Mouse (Mus musculus): Measurements from ENCODE around the gene Pde10a. TPM values are rescaled to one million over a fixed set of nuclear protein-coding genes. Genes with fewer than 3 reads are reported as not detected.

Gene Pde10a
- total and polyA plus RNA-seq, 2 experiments = 0.28 to 0.56 TPM

DNA sequence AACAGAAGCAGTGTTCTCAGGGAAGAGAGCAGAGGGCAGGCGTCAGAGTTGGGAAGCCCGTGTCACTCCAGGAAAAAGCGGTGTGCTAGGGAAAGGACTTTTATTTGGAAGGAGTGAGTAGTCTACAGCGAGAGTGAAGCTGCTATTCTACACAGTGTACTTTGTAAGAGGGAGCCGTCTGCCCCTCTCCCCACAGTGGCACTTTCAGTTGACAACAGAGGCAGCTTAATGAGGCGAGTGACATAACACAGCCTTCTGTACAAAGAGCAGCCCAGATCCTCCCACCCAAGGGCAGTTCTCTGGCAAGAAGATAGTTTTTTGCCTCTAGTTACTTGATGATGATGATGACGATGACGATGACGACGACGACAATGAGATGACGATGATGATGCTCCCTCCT, 410.4 kb downstream of the Pde10a start:
- Histone ChIP-seq H3K4me3 (ENCODE audit: insufficient read depth, low read depth, low read length) (no peak overlapping the region), H3K27ac (replicated peaks; ENCODE audit: insufficient read depth, low read depth, low read length) (no peak overlapping the region), H3K4me1 (ENCODE audit: control insufficient read depth, insufficient read depth, low read length) (no peaks in the 10 kb centered on the region), H3K79me2 (ENCODE audit: control insufficient read depth, insufficient read depth, low read length) (no peaks in the 10 kb centered on the region), H3K9ac (ENCODE audit: low read depth, low read length) (no peak overlapping the region), H3K36me3 (ENCODE audit: control insufficient read depth, insufficient read depth, low read length) (no peaks in the 10 kb centered on the region), H3K27me3 (ENCODE audit: control insufficient read depth, insufficient read depth, low read length) (no peaks in the 10 kb centered on the region)
- TF ChIP-seq POLR2A (IDR thresholded peaks at IDR 0.05; ENCODE audit: extremely low read depth, insufficient read depth, low read length) = no peak
- TF ChIP-seq CTCF (IDR thresholded peaks at IDR 0.05; ENCODE audit: low read depth, low read length) = no peak
- WGBS = 57% methylated on average over 12 of the region's 12 CpGs
- DNase-seq (ENCODE audit: extremely low read depth, low read depth, low spot score) = no peak

DNA sequence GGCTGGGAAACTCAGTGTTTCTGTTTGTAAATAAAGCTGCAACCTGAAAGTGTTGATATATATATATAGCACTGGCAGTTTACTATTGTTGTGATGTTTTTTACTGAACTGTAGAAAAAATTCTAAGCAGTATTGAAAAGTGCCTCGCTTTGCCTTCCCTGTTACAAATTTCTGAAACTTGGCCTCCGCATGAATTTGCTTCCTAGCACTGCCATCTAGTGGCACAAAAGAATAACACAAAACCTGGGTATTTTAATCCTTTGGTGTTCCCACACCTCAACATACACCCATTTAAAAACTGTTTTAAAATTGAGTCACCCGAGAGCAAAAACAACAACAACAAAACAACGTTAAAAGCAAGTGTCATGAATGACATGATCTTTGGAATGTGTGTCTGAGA, 411.4 kb downstream of the Pde10a start:
- TF ChIP-seq CTCF (IDR thresholded peaks at IDR 0.05; ENCODE audit: low read depth, low read length) = peak; percentile 15; the same call in 1 of the 2 replicates
- TF ChIP-seq POLR2A (IDR thresholded peaks at IDR 0.05; ENCODE audit: extremely low read depth, insufficient read depth, low read length) = no peak
- DNase-seq (ENCODE audit: extremely low read depth, low read depth, low spot score) = peak; percentile 20
- no peaks in the 10 kb centered on the region for H3K4me1 ChIP-seq (ENCODE audit: control insufficient read depth, insufficient read depth, low read length)
- H3K36me3 ChIP-seq (ENCODE audit: control insufficient read depth, insufficient read depth, low read length) = no peaks in the 10 kb centered on the region
- no peaks in the 10 kb centered on the region for H3K79me2 ChIP-seq (ENCODE audit: control insufficient read depth, insufficient read depth, low read length)
- 2% methylated on average over 4 of the region's 4 CpGs for WGBS
- no peak overlapping the region for H3K9ac ChIP-seq (ENCODE audit: low read depth, low read length)
- H3K4me3 ChIP-seq (ENCODE audit: insufficient read depth, low read depth, low read length) = no peak overlapping the region
- no peak overlapping the region for H3K27ac ChIP-seq (replicated peaks; ENCODE audit: insufficient read depth, low read depth, low read length)
- H3K27me3 ChIP-seq (ENCODE audit: control insufficient read depth, insufficient read depth, low read length) = no peaks in the 10 kb centered on the region

DNA sequence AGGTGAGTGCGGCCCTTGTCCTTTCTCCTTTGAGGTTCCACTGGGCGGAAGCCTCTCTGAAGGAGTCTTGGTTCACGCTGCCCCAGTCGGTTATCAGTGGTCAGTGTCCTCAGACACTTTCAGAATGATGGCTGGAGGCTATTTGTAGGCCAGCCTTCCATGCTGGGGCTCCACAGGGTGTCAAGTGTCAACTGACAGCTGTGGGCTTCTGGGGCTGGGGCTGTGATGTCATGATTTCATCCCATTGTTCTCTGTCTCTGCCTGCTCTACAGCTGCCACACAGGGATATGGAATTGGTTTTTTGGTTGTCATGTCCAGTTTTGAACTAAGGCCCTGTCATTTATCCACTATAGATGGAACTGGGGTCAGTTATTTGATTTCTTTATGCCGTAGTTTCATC, 426.4 kb downstream of the Pde10a start:
- Histone ChIP-seq H3K27me3 (ENCODE audit: control insufficient read depth, insufficient read depth, low read length) (no peaks in the 10 kb centered on the region), H3K4me3 (ENCODE audit: insufficient read depth, low read depth, low read length) (no peak overlapping the region), H3K4me1 (ENCODE audit: control insufficient read depth, insufficient read depth, low read length) (no peaks in the 10 kb centered on the region), H3K27ac (replicated peaks; ENCODE audit: insufficient read depth, low read depth, low read length) (no peak overlapping the region), H3K79me2 (ENCODE audit: control insufficient read depth, insufficient read depth, low read length) (no peaks in the 10 kb centered on the region), H3K36me3 (ENCODE audit: control insufficient read depth, insufficient read depth, low read length) (no peaks in the 10 kb centered on the region), H3K9ac (ENCODE audit: low read depth, low read length) (no peak overlapping the region)
- TF ChIP-seq CTCF (IDR thresholded peaks at IDR 0.05; ENCODE audit: low read depth, low read length) (no peak), POLR2A (IDR thresholded peaks at IDR 0.05; ENCODE audit: extremely low read depth, insufficient read depth, low read length) (no peak)
- 77% methylated on average over 5 of the region's 5 CpGs for WGBS
- no peak for DNase-seq (ENCODE audit: extremely low read depth, low read depth, low spot score)

DNA sequence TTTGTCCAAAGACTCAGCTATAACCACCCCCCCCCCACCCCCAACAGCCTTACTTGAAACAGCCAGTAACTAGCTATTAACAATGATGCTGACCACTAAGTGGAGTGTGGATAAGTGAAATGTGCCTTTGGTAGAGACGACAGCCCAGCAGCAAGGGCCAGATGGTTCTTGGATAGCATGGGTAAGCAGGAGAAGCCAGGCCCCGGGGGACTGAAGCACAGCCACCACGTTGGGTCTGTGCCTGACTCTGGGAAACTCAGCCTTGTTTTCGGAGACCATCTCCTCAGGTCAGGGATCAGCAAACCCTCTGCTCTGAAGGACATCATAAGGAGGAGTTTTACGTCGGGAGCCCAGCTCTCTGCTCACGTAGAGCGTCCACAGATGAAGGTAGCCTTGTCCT, 427.8 kb downstream of the Pde10a start:
- no peak for DNase-seq (ENCODE audit: extremely low read depth, low read depth, low spot score)
- Histone ChIP-seq H3K36me3 (ENCODE audit: control insufficient read depth, insufficient read depth, low read length) (no peaks in the 10 kb centered on the region), H3K4me1 (ENCODE audit: control insufficient read depth, insufficient read depth, low read length) (no peaks in the 10 kb centered on the region), H3K79me2 (ENCODE audit: control insufficient read depth, insufficient read depth, low read length) (no peaks in the 10 kb centered on the region), H3K9ac (ENCODE audit: low read depth, low read length) (no peak overlapping the region), H3K27ac (replicated peaks; ENCODE audit: insufficient read depth, low read depth, low read length) (no peak overlapping the region), H3K4me3 (ENCODE audit: insufficient read depth, low read depth, low read length) (no peak overlapping the region), H3K27me3 (ENCODE audit: control insufficient read depth, insufficient read depth, low read length) (no peaks in the 10 kb centered on the region)
- 91% methylated on average over 8 of the region's 8 CpGs for WGBS
- TF ChIP-seq CTCF (IDR thresholded peaks at IDR 0.05; ENCODE audit: low read depth, low read length) = no peak
- no peak for TF ChIP-seq POLR2A (IDR thresholded peaks at IDR 0.05; ENCODE audit: extremely low read depth, insufficient read depth, low read length)

DNA sequence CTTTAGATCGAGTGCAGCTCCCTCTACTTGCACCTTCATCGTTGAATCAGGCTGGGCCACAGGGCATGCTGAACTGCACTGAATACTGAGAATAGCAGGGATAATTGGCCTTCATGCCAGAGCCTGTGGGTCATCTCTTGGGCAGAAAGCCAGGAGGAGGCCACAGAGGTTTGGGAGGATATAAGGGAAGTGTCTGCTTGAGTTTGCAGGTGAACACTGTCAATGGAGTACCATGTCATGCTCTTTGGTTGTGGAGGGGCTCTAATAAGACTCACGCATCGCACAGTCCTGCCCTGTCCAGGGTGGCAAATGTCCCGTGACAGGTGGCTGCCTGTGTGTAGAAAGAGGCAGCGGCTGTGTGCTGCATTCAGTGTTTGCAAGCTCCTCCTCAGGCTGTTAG, 433.0 kb downstream of the Pde10a start:
- Histone ChIP-seq H3K9ac (ENCODE audit: low read depth, low read length) (no peak overlapping the region), H3K36me3 (ENCODE audit: control insufficient read depth, insufficient read depth, low read length) (no peaks in the 10 kb centered on the region), H3K4me1 (ENCODE audit: control insufficient read depth, insufficient read depth, low read length) (peaks cover 4% of the 10 kb centered on the region; the same call in 1 of the 2 replicates), H3K4me3 (ENCODE audit: insufficient read depth, low read depth, low read length) (no peak overlapping the region), H3K27ac (replicated peaks; ENCODE audit: insufficient read depth, low read depth, low read length) (no peak overlapping the region), H3K79me2 (ENCODE audit: control insufficient read depth, insufficient read depth, low read length) (no peaks in the 10 kb centered on the region), H3K27me3 (ENCODE audit: control insufficient read depth, insufficient read depth, low read length) (no peaks in the 10 kb centered on the region)
- no peak for DNase-seq (ENCODE audit: extremely low read depth, low read depth, low spot score)
- TF ChIP-seq CTCF (IDR thresholded peaks at IDR 0.05; ENCODE audit: low read depth, low read length) (no peak), POLR2A (IDR thresholded peaks at IDR 0.05; ENCODE audit: extremely low read depth, insufficient read depth, low read length) (no peak)
- 83% methylated on average over 6 of the region's 6 CpGs for WGBS

DNA sequence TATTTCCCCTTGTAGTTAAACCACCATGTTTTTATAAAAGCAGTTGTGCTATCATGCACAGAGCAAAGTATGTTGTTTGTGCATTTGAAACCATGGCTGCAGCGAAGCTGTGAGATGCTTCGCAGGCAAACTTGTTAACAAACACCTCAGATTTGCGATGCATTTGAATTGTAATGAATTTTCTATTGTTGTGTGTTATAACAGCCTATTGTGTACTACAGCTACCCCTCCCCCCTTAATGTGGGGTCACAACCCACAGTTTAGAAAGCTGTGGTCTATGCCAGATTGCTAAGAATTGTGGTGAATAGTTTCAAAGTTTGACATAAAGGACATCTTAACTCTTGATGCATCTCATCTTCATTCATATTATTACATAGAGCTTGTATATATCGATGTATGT, 435.2 kb downstream of the Pde10a start:
- no peak for TF ChIP-seq CTCF (IDR thresholded peaks at IDR 0.05; ENCODE audit: low read depth, low read length)
- TF ChIP-seq POLR2A (IDR thresholded peaks at IDR 0.05; ENCODE audit: extremely low read depth, insufficient read depth, low read length) = no peak
- 94% methylated on average over 4 of the region's 4 CpGs for WGBS

More for the DNA sequence above, 435.2 kb downstream of the Pde10a start:
- no peak overlapping the region for H3K27ac ChIP-seq (replicated peaks; ENCODE audit: insufficient read depth, low read depth, low read length)
- H3K9ac ChIP-seq (ENCODE audit: low read depth, low read length) = no peak overlapping the region
- H3K79me2 ChIP-seq (ENCODE audit: control insufficient read depth, insufficient read depth, low read length) = no peaks in the 10 kb centered on the region
- no peaks in the 10 kb centered on the region for H3K36me3 ChIP-seq (ENCODE audit: control insufficient read depth, insufficient read depth, low read length)
- DNase-seq (ENCODE audit: extremely low read depth, low read depth, low spot score) = no peak
- H3K4me3 ChIP-seq (ENCODE audit: insufficient read depth, low read depth, low read length) = no peak overlapping the region
- H3K27me3 ChIP-seq (ENCODE audit: control insufficient read depth, insufficient read depth, low read length) = no peaks in the 10 kb centered on the region
- peaks cover 4% of the 10 kb centered on the region; the same call in 1 of the 2 replicates for H3K4me1 ChIP-seq (ENCODE audit: control insufficient read depth, insufficient read depth, low read length)
